Mouse (Mus musculus): ENCODE results near the gene Rin3.
A peak's percentile ranks its signal among the peaks of the same experiment; 100 is the strongest.

Gene Rin3

GRCm38 (mm10) chr12:102342147-102342546 lies 59.3 kb downstream of the Rin3 start:
- no peak for DNase-seq

- no peak for DNase-seq
Observed at GRCm38 (mm10) chr12:102342602-102343001, 59.8 kb downstream of the Rin3 start.

- DNase-seq: no peak
Observed at GRCm38 (mm10) chr12:102345031-102345815, 62.4 kb downstream of the Rin3 start.

- DNase-seq: peak; percentile 78
Observed at GRCm38 (mm10) chr12:102346507-102346906, 63.7 kb downstream of the Rin3 start.

- DNase-seq: no peak
Observed at GRCm38 (mm10) chr12:102348447-102348846, 65.6 kb downstream of the Rin3 start.

- DNase-seq: no peak
Observed at GRCm38 (mm10) chr12:102350997-102351396, 68.1 kb downstream of the Rin3 start.

- no peak for DNase-seq
Observed at GRCm38 (mm10) chr12:102354126-102354984, 71.5 kb downstream of the Rin3 start.

GRCm38 (mm10) chr12:102355784-102356183 lies 72.9 kb downstream of the Rin3 start:
- DNase-seq: no peak

GRCm38 (mm10) chr12:102356781-102357180 lies 73.9 kb downstream of the Rin3 start:
- no peak for DNase-seq

GRCm38 (mm10) chr12:102359390-102359789 lies 76.5 kb downstream of the Rin3 start:
- no peak for DNase-seq

- no peak for DNase-seq
Observed at GRCm38 (mm10) chr12:102361189-102362161, 78.6 kb downstream of the Rin3 start.

GRCm38 (mm10) chr12:102365016-102365415 lies 82.2 kb downstream of the Rin3 start:
- DNase-seq: no peak

- no peak for DNase-seq
Observed at GRCm38 (mm10) chr12:102366126-102366816, 83.4 kb downstream of the Rin3 start.

- DNase-seq: no peak
Observed at GRCm38 (mm10) chr12:102367075-102367474, 84.2 kb downstream of the Rin3 start.

- DNase-seq: peak; percentile 28
Observed at GRCm38 (mm10) chr12:102368066-102368465, 85.2 kb downstream of the Rin3 start.

- DNase-seq: no peak
Observed at GRCm38 (mm10) chr12:102368556-102368955, 85.7 kb downstream of the Rin3 start.

GRCm38 (mm10) chr12:102369488-102370235 lies 86.8 kb downstream of the Rin3 start:
- DNase-seq: peak; percentile 35

- no peak for DNase-seq
Observed at GRCm38 (mm10) chr12:102370931-102371500, 88.2 kb downstream of the Rin3 start.

GRCm38 (mm10) chr12:102372322-102372721 lies 89.5 kb downstream of the Rin3 start:
- no peak for DNase-seq

GRCm38 (mm10) chr12:102382180-102382579 lies 99.3 kb downstream of the Rin3 start:
- no peak for DNase-seq

GRCm38 (mm10) chr12:102383288-102383687 lies 100.4 kb downstream of the Rin3 start:
- no peak for DNase-seq
